Mouse (Mus musculus) forebrain, embryonic 14.5 days (tissue): Measurements from ENCODE around the gene Dcst2. TPM values are rescaled to one million over a fixed set of nuclear protein-coding genes. Genes with fewer than 3 reads are reported as not detected.
A peak's percentile ranks its signal among the peaks of the same experiment; 100 is the strongest.

Experiments
- ATAC-seq: fragments of 200-750 bp; cut with Nextera tagmentation; 2 replicates; pipeline ENCODE4 v1.8.0; 2017; ENCODE audit warnings: mild to moderate bottlenecking, moderate library complexity
- DNase-seq: peaks from one replicate; pipeline ENCODE4 v3.0.0-alpha.2; 2015; ENCODE audit warnings: low spot score
- H3K27ac ChIP-seq: fragments of 300-500 bp; sonication (generic); 2 replicates; pipeline ENCODE4 v1.5.1; 2014; ENCODE audit warnings: low read depth, mild to moderate bottlenecking, control low read depth, low read length, moderate library complexity
- H3K27me3 ChIP-seq: fragments of 300-500 bp; sonication (generic); replicated peaks from 2 replicates; pipeline ENCODE4 v1.6.1; 2014; ENCODE audit warnings: low read length, control low read depth, mixed read lengths; ENCODE audit not compliant: control insufficient read depth, insufficient read depth
- H3K36me3 ChIP-seq: fragments of 300-500 bp; sonication (generic); 2 replicates; pipeline ENCODE4 v1.6.1; 2014; ENCODE audit warnings: low read length, control low read depth; ENCODE audit not compliant: control insufficient read depth, insufficient read depth
- H3K4me1 ChIP-seq: fragments of 300-500 bp; sonication (generic); 2 replicates; pipeline ENCODE4 v1.6.1; 2014; ENCODE audit warnings: antibody characterized with exemption, low read length, control low read depth; ENCODE audit not compliant: control insufficient read depth, insufficient read depth
- H3K4me2 ChIP-seq: fragments of 300-500 bp; sonication (generic); 2 replicates; pipeline ENCODE4 v1.6.1; 2014; ENCODE audit warnings: mild to moderate bottlenecking, control low read depth, low read length
- H3K4me3 ChIP-seq: fragments of 300-500 bp; sonication (generic); 2 replicates; pipeline ENCODE4 v1.5.1; 2014; ENCODE audit warnings: low read depth, low read length, control low read depth
- H3K9ac ChIP-seq: fragments of 300-500 bp; sonication (generic); 2 replicates; pipeline ENCODE4 v1.6.1; 2014; ENCODE audit warnings: mild to moderate bottlenecking, low read length, control low read depth, moderate library complexity
- H3K9me3 ChIP-seq: fragments of 300-500 bp; sonication (generic); replicated peaks from 2 replicates; pipeline ENCODE4 v1.6.1; 2016; ENCODE audit warnings: low read length, control low read depth, mixed read lengths; ENCODE audit not compliant: control insufficient read depth
- WGBS: fragments of 180-500 bp; shearing (Covaris S2); extraction: QIAGEN DNeasy Blood & Tissue Kit; methylation state at CpG from one replicate; pipeline ENCODE4 v1.1.7; 2014; 5-methylcytosine and 5-hydroxymethylcytosine counted together
- polyA plus RNA-seq: library from polyadenylated mRNA; unstranded; fragments of >200 nt; fragmentation: Nextera tagmentation; extraction: Ambion mirVana; gene quantifications from 2 replicates; pipeline ENCODE4 v1.2.1, GENCODE M21; 2014

Gene Dcst2
- 0.08 and 0.15 TPM in 2 replicates for polyA plus RNA-seq

DNA sequence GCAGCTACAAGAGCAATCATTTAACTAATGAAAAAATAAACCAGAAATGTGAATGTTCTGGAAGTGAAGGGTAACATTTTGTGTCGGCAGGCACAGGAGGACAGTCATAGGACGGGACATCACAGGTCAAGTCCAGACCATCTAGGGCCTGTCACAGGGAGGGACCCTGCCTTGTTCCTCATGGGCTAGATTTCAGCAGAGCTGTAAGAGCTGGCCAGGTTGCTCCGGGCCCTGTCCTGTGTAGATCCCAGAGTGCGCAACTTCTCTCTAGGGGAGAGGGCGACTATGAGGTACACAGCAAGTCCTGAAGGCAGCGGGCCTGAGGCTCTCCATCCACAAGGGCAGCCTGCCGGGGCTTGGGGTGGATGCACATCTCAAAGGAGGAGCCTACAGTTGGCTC is at the start of gene Dcst2:
Dcst2 (plus strand) TSS at position 301 of the 400 bp plus-strand sequence.
- no peaks in the 10 kb centered on the region for H3K36me3 ChIP-seq
- H3K4me1 ChIP-seq, result no peaks in the 10 kb centered on the region
- H3K27ac ChIP-seq, result no peak within 1 kb of the TSS
- DNase-seq (no peak), ATAC-seq (no peak)
- H3K9ac ChIP-seq, result no peak within 1 kb of the TSS
- no peak within 1 kb of the TSS for H3K4me3 ChIP-seq
- H3K4me2 ChIP-seq, result no peak within 1 kb of the TSS
- no peaks in the 10 kb centered on the region for H3K27me3 ChIP-seq
- WGBS, result 83% methylated on average over 7 of the region's 7 CpGs
- H3K9me3 ChIP-seq, result no peaks in the 10 kb centered on the region

DNA sequence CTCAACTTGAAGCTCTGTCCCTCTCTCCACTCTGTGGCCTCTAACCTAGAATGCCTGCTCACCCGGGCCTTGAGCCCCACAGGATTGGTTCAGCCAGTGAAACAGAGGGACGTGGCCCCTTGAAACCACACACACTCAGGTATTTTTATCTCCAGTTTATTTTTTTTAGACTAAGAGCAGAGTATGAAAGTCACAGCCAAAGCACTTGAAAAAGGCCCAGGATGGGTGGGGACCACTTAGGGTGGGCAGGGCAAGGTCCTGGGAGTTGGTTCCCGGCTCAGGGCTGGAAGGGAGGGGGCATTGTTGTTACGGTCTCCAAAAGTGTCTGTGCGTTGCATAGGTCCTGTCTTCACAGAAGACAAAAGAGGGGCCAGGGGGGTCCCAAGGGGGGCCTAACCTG is 47.4 kb upstream of the Dcst2 start:
- Histone ChIP-seq H3K4me3 (no peak overlapping the region), H3K9me3 (no peaks in the 10 kb centered on the region), H3K27ac (no peak overlapping the region), H3K4me2 (no peak overlapping the region), H3K9ac (no peak overlapping the region), H3K4me1 (peaks cover 17% of the 10 kb centered on the region), H3K27me3 (peaks cover 21% of the 10 kb centered on the region), H3K36me3 (peaks cover 3% of the 10 kb centered on the region; the same call in 1 of the 2 replicates)
- DNase-seq (no peak), ATAC-seq (no peak)
- 71% methylated on average over 5 of the region's 5 CpGs for WGBS

DNA sequence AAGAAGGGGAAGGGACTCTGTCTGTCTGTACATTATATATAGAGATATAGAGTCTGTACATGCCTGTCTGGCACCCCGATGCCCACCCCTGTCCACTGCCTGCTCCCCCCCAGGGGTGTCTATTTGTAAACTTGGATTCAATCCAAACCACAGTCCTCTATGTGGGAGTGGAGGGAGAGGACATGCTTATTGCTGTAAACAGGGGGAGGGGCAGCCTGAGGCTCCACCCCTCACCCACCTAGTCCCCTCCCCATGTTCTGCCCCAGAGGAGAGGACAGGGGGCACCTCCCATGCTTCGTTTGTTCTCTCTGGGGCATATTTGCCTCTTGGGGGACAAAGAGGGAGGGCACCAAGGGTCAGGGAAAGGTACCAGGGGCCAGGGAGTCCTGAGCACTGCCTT is 47.0 kb upstream of the Dcst2 start:
- Histone ChIP-seq H3K36me3 (peaks cover 3% of the 10 kb centered on the region; the same call in 1 of the 2 replicates), H3K4me2 (peak overlapping the region; percentile 57), H3K27me3 (peaks cover 25% of the 10 kb centered on the region), H3K9me3 (no peaks in the 10 kb centered on the region), H3K9ac (no peak overlapping the region), H3K4me3 (no peak overlapping the region), H3K27ac (no peak overlapping the region), H3K4me1 (peaks cover 21% of the 10 kb centered on the region)
- ATAC-seq (no peak), DNase-seq (no peak)
- WGBS, result 32% methylated on average over 2 of the region's 2 CpGs

DNA sequence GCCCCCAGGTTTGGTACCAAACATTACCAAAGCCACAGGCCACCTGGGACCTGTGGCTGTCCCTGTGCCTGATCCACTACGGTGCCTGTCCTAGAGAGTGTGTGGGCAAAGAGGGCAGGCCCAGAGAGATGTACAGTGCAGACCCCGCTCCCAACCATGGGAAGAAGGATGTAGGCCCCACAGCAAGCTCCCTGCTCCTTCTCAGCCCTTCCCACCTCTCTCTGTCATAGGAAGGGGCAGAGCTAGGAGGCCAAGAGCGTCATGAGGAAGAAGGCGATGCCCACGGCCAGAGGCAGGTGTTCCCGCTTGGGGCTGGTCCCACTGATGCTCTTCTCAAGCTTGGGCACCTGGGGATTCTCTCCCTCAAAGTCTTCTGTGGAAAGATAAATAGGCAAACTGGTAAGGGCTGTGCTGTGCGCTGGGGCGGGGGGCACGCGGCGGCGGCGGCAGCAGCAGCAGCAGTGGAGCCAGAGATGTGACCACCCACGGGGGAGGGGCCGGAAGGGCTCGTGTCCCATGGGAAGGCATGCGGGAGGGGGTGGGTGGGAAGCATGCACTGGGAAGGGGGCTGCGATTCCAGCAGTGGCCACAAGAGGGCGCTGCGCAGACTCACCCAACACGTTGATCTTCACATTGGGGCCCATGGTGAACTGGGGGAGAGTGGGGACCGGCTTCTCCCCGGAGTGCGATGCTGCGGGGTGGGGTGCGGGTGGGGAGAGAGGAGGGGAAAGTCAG is 46.4 kb upstream of the Dcst2 start:
- H3K4me1 ChIP-seq, result peaks cover 24% of the 10 kb centered on the region
- no peaks in the 10 kb centered on the region for H3K9me3 ChIP-seq
- no peak overlapping the region for H3K27ac ChIP-seq
- 6% methylated on average over 25 of the region's 26 CpGs for WGBS
- H3K36me3 ChIP-seq, result peaks cover 3% of the 10 kb centered on the region; the same call in 1 of the 2 replicates
- peak; percentile 38 for ATAC-seq
- peaks cover 30% of the 10 kb centered on the region for H3K27me3 ChIP-seq
- H3K4me2 ChIP-seq, result peak overlapping the region; percentile 57
- peak; percentile 83 for DNase-seq
- H3K9ac ChIP-seq, result peak overlapping the region; percentile 49
- peak overlapping the region; percentile 26 for H3K4me3 ChIP-seq

DNA sequence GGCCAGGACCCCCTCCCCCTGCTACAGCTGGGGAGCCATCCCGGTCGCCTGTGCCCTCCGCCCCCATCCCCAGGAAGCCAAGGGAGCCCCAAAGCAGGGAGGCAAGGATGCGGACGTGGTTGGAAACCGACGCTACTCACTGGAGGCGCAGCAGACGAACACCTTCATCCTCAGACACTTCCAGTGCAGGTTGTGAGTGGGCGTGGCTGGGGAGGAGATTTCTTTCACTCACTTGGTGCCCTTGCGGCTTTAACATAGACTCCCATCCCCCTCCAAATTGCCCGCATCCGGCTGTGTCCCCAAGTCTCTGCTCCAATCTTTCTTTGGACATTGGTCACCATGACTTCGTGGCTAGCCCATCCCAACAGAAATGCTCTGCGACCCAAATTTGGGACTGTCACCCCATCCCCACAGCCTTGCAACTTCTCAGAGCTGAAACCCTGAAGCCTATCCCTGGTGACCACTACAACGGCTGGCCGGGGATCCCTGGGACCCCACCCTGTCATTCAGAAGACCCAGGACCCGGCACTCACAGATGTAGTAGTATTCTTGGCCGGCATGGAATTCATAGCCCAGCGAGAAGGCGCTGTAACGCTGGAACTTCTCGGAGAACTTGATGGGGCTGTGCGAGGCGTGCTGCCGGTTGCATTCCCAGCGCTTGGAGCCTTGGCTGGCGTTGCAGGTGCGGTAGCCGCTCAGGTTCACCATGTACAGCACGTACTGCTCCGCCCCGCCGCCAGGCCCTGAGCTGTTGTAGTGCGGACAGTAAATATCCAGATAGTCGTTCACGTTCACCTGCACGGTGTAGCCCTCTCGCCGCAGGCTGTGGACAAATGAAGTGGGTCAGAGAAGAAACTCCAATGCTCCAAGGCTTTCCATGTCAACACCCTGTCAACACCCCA is 45.6 kb upstream of the Dcst2 start:
- Histone ChIP-seq H3K27ac (no peak overlapping the region; the same call in 1 of the 2 replicates), H3K4me1 (peaks cover 30% of the 10 kb centered on the region), H3K4me2 (peak overlapping the region; percentile 57), H3K36me3 (peaks cover 3% of the 10 kb centered on the region; the same call in 1 of the 2 replicates), H3K27me3 (peaks cover 36% of the 10 kb centered on the region), H3K9me3 (no peaks in the 10 kb centered on the region), H3K9ac (peak overlapping the region; percentile 40), H3K4me3 (peak overlapping the region; percentile 26; the same call in 1 of the 2 replicates)
- 10% methylated on average over 40 of the region's 40 CpGs for WGBS
- ATAC-seq, result peak; percentile 15; the same call in 1 of the 2 replicates
- no peak for DNase-seq

DNA sequence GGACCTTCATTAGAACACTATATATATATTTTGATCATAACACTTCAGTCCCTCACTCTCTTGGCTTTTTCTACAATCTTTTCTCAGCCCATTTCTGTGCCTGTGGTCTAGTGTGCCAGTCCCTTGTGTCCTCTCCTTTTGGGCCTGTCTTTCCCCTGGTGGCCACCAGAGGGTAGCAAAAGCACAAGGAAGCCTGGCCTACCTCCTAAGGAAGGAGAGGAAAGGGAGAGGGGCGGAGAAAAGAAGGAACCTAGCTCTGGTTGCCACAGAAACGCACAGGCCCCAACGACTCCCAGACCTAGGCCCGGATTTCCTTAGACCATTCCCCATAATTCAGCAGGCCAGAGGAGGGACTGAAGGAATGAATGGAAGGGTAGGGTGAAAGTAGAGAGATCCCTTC is 44.9 kb upstream of the Dcst2 start:
- peaks cover 3% of the 10 kb centered on the region; the same call in 1 of the 2 replicates for H3K36me3 ChIP-seq
- H3K27me3 ChIP-seq, result peaks cover 41% of the 10 kb centered on the region
- no peak overlapping the region for H3K9ac ChIP-seq
- DNase-seq (peak; percentile 95), ATAC-seq (peak; percentile 50)
- H3K9me3 ChIP-seq, result no peaks in the 10 kb centered on the region
- H3K4me2 ChIP-seq, result peak overlapping the region; percentile 57; the same call in 1 of the 2 replicates
- H3K27ac ChIP-seq, result no peak overlapping the region
- 0% methylated on average over 4 of the region's 4 CpGs for WGBS
- peaks cover 31% of the 10 kb centered on the region for H3K4me1 ChIP-seq
- H3K4me3 ChIP-seq, result no peak overlapping the region

DNA sequence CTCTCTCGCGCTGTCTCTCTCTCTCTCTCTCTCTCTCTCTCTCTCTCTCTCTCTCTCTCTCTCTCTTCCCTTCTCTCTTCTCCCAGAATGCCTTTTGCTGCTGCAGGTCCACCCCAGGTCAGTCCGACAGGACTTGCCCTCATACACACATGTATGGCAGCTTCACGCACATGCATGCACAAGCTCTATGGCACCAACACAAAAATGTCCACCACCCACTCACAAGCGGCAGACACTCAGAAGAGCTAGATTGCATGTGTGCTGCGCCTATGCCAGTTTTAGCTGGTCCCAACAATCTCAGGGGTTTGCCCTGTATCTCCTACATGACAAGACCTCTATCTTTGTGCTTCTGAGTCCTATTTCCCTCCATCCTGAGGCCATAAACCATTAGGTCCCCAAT is 44.5 kb upstream of the Dcst2 start:
- DNase-seq (no peak), ATAC-seq (no peak)
- WGBS, result 54% methylated on average over 5 of the region's 6 CpGs
- no peak overlapping the region for H3K27ac ChIP-seq
- H3K36me3 ChIP-seq, result peaks cover 3% of the 10 kb centered on the region; the same call in 1 of the 2 replicates
- H3K4me2 ChIP-seq, result peak overlapping the region; percentile 17; the same call in 1 of the 2 replicates
- H3K9me3 ChIP-seq, result no peaks in the 10 kb centered on the region
- peaks cover 41% of the 10 kb centered on the region for H3K27me3 ChIP-seq
- H3K9ac ChIP-seq, result no peak overlapping the region
- H3K4me1 ChIP-seq, result peaks cover 31% of the 10 kb centered on the region
- H3K4me3 ChIP-seq, result no peak overlapping the region

DNA sequence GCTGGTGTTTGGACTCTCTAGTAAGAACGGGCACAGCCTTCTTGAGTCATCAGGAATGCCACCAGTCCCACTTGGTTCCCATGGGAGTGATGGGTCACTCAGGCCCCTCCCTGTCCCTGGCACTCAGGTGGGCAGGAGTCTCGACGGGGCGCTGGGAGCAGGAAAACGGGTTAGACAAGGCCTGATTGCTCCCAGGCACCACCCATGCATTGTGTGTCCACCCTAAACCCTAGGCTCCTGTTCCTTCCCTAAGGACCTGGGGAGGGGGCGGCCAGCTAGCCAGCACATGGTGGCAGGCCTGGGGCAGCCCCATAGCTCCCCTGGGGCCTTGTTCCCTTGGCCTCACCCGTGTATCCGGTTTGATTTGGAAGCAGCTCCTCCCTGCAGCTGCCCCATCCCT is 43.5 kb upstream of the Dcst2 start:
- 77% methylated on average over 8 of the region's 8 CpGs for WGBS
- peaks cover 31% of the 10 kb centered on the region for H3K4me1 ChIP-seq
- no peak for ATAC-seq
- H3K4me3 ChIP-seq, result no peak overlapping the region
- H3K36me3 ChIP-seq, result peaks cover 3% of the 10 kb centered on the region; the same call in 1 of the 2 replicates
- no peaks in the 10 kb centered on the region for H3K9me3 ChIP-seq
- no peak overlapping the region for H3K27ac ChIP-seq
- no peak overlapping the region for H3K4me2 ChIP-seq
- H3K9ac ChIP-seq, result no peak overlapping the region
- peaks cover 41% of the 10 kb centered on the region for H3K27me3 ChIP-seq
- DNase-seq, result no peak
